ENCODE assay signal across 18 mouse cellular contexts in genomic region chr3:68514120-68514497, GRCm38 (mm10).
DNase-seq lines count a peak whose midpoint lies in the region; ATAC-seq and TF ChIP-seq lines count a peak whose summit lies in the region.
"Had no signal": no experiment of that assay in that cellular context is flagged by ENCODE, and none has a peak within 500 bp of the region (broad histone marks: within the 10 kb centered on the region; RNA-seq: fewer than 3 reads in every experiment).

No protein-coding gene starts in this region.

- no peak for DNase-seq in hindbrain, embryonic 10.5 days (ENCODE audit: low spot score)
- DNase-seq in spleen, postnatal 10 days (ENCODE audit: low spot score in 2 of 2) = no peak
- DNase-seq in frontal cortex, postnatal 36 days (ENCODE audit: low spot score in 2 of 2) = no peak
- DNase-seq: adrenal gland, postnatal 36 days; cerebellum, postnatal 10 days; gastrocnemius, postnatal 36 days; heart, postnatal 36 days; liver, embryonic 13.5 days; thymus, postnatal 4 days had no signal

- TF ChIP-seq CTCF in cortical plate, adult 2 months (IDR thresholded peaks at IDR 0.05; ENCODE audit: extremely low read depth, insufficient read depth, low read length) = no peak

- no peak overlapping the region for H3K9ac ChIP-seq in intestine, embryonic 16.5 days (ENCODE audit: low read depth, low read length)
- no peak overlapping the region for H3K9ac ChIP-seq in intestine, embryonic 15.5 days
- no peak overlapping the region for H3K9ac ChIP-seq in midbrain, embryonic 16.5 days (ENCODE audit: low read depth, low read length)
- H3K9ac ChIP-seq: embryonic facial prominence, embryonic 12.5 days; liver, embryonic 13.5 days had no signal

- peaks cover 8% of the 10 kb centered on the region for H3K4me1 ChIP-seq in intestine, embryonic 16.5 days (ENCODE audit: control insufficient read depth, insufficient read depth, low read length)
- H3K4me1 ChIP-seq in intestine, embryonic 15.5 days (replicated peaks) = peaks cover 5% of the 10 kb centered on the region; the same call in 1 of the 2 replicates
- H3K4me1 ChIP-seq in cortical plate, adult 2 months (ENCODE audit: control insufficient read depth, insufficient read depth, low read length) = peaks cover 3% of the 10 kb centered on the region; the same call in 1 of the 2 replicates
- H3K4me1 ChIP-seq in hindbrain, embryonic 10.5 days (replicated peaks) = peaks cover 19% of the 10 kb centered on the region
- H3K4me1 ChIP-seq in midbrain, embryonic 16.5 days (ENCODE audit: control insufficient read depth, insufficient read depth, low read length) = 0 out of 2 replicates have a peak, but pooled peaks cover 7% of the 10 kb centered on the region
- H3K4me1 ChIP-seq: embryonic facial prominence, embryonic 12.5 days had no signal

- no peaks in the 10 kb centered on the region for H3K9me3 ChIP-seq in intestine, embryonic 16.5 days (ENCODE audit: control insufficient read depth, low read length)
- no peaks in the 10 kb centered on the region for H3K9me3 ChIP-seq in intestine, embryonic 15.5 days
- H3K9me3 ChIP-seq in hindbrain, embryonic 10.5 days = no peaks in the 10 kb centered on the region
- no peaks in the 10 kb centered on the region for H3K9me3 ChIP-seq in midbrain, embryonic 16.5 days (replicated peaks; ENCODE audit: control insufficient read depth, low read length, poor library complexity, severe bottlenecking)
- H3K9me3 ChIP-seq: embryonic facial prominence, embryonic 12.5 days; liver, embryonic 13.5 days had no signal

- 73% methylated on average over 3 of the region's 3 CpGs for WGBS in intestine, embryonic 16.5 days
- WGBS in intestine, embryonic 15.5 days = 73% methylated on average over 3 of the region's 3 CpGs
- WGBS in hindbrain, embryonic 10.5 days = 64% methylated on average over 3 of the region's 3 CpGs
- 54% methylated on average over 3 of the region's 3 CpGs for WGBS in midbrain, embryonic 16.5 days

- no peak for ATAC-seq in intestine, embryonic 16.5 days
- ATAC-seq in intestine, embryonic 15.5 days = no peak
- peak; percentile 14; the same call in 1 of the 2 replicates for ATAC-seq in midbrain, embryonic 16.5 days
- ATAC-seq in inflammation-experienced regulatory T-cells, adult 6 months = no peak
- ATAC-seq: activated CD4-positive, CD25-positive, alpha-beta regulatory T cell, adult 4 months; lung, postnatal 0 days had no signal

- H3K27me3 ChIP-seq in intestine, embryonic 16.5 days (replicated peaks; ENCODE audit: control insufficient read depth, insufficient read depth, low read length) = no peaks in the 10 kb centered on the region
- H3K27me3 ChIP-seq in intestine, embryonic 15.5 days (replicated peaks) = no peaks in the 10 kb centered on the region
- no peaks in the 10 kb centered on the region for H3K27me3 ChIP-seq in hindbrain, embryonic 10.5 days (ENCODE audit: insufficient read depth, poor library complexity, severe bottlenecking)
- H3K27me3 ChIP-seq in midbrain, embryonic 16.5 days (ENCODE audit: control insufficient read depth, insufficient read depth, low read depth, low read length) = no peaks in the 10 kb centered on the region
- H3K27me3 ChIP-seq: embryonic facial prominence, embryonic 12.5 days; liver, embryonic 13.5 days had no signal

- H3K36me3 ChIP-seq in intestine, embryonic 16.5 days (ENCODE audit: control insufficient read depth, insufficient read depth, low read length) = no peaks in the 10 kb centered on the region
- H3K36me3 ChIP-seq in intestine, embryonic 15.5 days = no peaks in the 10 kb centered on the region
- no peaks in the 10 kb centered on the region for H3K36me3 ChIP-seq in hindbrain, embryonic 10.5 days
- no peaks in the 10 kb centered on the region for H3K36me3 ChIP-seq in midbrain, embryonic 16.5 days (ENCODE audit: control insufficient read depth, insufficient read depth, low read length)
- H3K36me3 ChIP-seq: embryonic facial prominence, embryonic 12.5 days; liver, embryonic 13.5 days had no signal

- H3K4me2 ChIP-seq in intestine, embryonic 16.5 days (ENCODE audit: low read depth, low read length) = no peak overlapping the region
- H3K4me2 ChIP-seq in intestine, embryonic 15.5 days (replicated peaks) = no peak overlapping the region
- no peak overlapping the region for H3K4me2 ChIP-seq in midbrain, embryonic 16.5 days (ENCODE audit: low read length)
- H3K4me2 ChIP-seq: embryonic facial prominence, embryonic 12.5 days; heart, embryonic 11.5 days; liver, embryonic 13.5 days had no signal

- no peak for TF ChIP-seq POLR2A in cortical plate, adult 2 months (IDR thresholded peaks at IDR 0.05; ENCODE audit: extremely low read depth, insufficient read depth, low read length)

- H3K4me3 ChIP-seq in intestine, embryonic 16.5 days (ENCODE audit: low read length) = no peak overlapping the region
- no peak overlapping the region for H3K4me3 ChIP-seq in intestine, embryonic 15.5 days (replicated peaks)
- H3K4me3 ChIP-seq in cortical plate, adult 2 months (ENCODE audit: insufficient read depth, low read length) = no peak overlapping the region
- H3K4me3 ChIP-seq in hindbrain, embryonic 10.5 days = no peak overlapping the region
- H3K4me3 ChIP-seq in midbrain, embryonic 16.5 days (ENCODE audit: low read depth, low read length) = no peak overlapping the region
- H3K4me3 ChIP-seq: embryonic facial prominence, embryonic 12.5 days; liver, embryonic 13.5 days had no signal

- peak overlapping the region; percentile 38; the same call in 1 of the 2 replicates for H3K27ac ChIP-seq in intestine, embryonic 16.5 days (ENCODE audit: low read length)
- H3K27ac ChIP-seq in intestine, embryonic 15.5 days = no peak overlapping the region
- peak overlapping the region; percentile 71; the same call in 1 of the 2 replicates for H3K27ac ChIP-seq in cortical plate, adult 2 months (ENCODE audit: insufficient read depth, low read length)
- H3K27ac ChIP-seq in hindbrain, embryonic 10.5 days = 0 out of 2 replicates have a peak overlapping the region, but pooled peaks have one; percentile 35
- H3K27ac ChIP-seq in midbrain, embryonic 16.5 days (ENCODE audit: low read length) = no peak overlapping the region
- H3K27ac ChIP-seq: embryonic facial prominence, embryonic 12.5 days; liver, embryonic 13.5 days had no signal

Comparison
In these comparisons a context has a peak if more than half of its experiments do, and no peak if none do; other contexts are left out.
1. H3K27ac ChIP-seq: peak in intestine, embryonic 16.5 days (single experiment), cortical plate, adult 2 months (single experiment) and hindbrain, embryonic 10.5 days (single experiment); none in intestine, embryonic 15.5 days (single experiment) and midbrain, embryonic 16.5 days (single experiment).